Mouse (Mus musculus): ENCODE data around the gene Ldha. TPM values are rescaled to one million over a fixed set of nuclear protein-coding genes. Genes with fewer than 3 reads are reported as not detected.

Gene Ldha
- polyA plus RNA-seq, 1 experiment: 332 TPM

DNA sequence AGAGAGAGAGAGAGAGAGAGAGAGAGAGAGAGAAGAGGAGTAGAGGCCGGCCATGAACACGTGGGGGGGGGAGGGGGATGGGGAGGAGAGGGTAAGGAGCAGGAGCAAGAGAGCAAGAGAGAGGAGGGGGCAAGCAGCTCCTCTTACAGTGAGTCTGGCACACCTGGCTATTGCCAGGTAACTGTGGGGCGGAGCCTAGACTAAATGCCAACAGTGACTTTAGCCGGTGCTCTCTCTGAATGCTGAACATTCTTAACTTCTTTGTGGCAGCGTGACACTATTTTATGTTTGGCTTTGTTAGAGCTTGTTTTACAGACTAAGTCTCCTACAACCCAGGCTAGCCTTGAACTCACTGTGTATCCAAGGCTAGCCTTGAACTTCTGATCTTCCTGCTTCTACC, 1.0 kb downstream of the Ldha start:
- H3K27ac ChIP-seq (ENCODE audit: control insufficient read depth, insufficient read depth, low read depth, low read length, poor library complexity): peak overlapping the region; percentile 10; the same call in 1 of the 2 replicates
- H3K4me1 ChIP-seq (ENCODE audit: control insufficient read depth, insufficient read depth, low read length): peaks cover 11% of the 10 kb centered on the region
- no peak for TF ChIP-seq POLR2A (IDR thresholded peaks at IDR 0.05; ENCODE audit: borderline replicate concordance, control insufficient read depth, low read depth, low read length)
- no peak for TF ChIP-seq CTCF (IDR thresholded peaks at IDR 0.05; ENCODE audit: control insufficient read depth, insufficient read depth, low read length)
- H3K4me3 ChIP-seq (replicated peaks; ENCODE audit: control insufficient read depth, low read depth, low read length): no peak overlapping the region
- WGBS: 69% methylated on average over 5 of the region's 5 CpGs

DNA sequence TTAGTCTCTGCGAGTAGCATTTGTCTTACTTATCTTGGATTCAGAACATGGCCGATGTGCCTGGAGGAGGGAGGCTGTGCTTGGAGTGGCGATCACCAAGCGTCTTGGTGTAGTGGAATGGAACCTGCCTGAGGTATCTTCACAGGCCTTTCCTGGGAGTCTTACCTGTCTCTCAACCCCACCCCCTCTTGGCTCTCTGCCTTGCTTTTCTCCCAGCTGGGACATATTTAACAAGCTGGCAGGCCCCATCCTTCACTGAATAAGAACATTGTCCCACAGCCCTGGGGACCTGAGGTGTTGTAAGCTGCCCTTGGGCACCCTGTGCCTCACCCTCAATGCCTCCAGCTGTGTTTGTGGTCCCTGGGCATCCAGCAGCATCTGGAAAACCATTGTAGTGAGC, 2.3 kb downstream of the Ldha start:
- no peak overlapping the region for H3K27ac ChIP-seq (ENCODE audit: control insufficient read depth, insufficient read depth, low read depth, low read length, poor library complexity)
- H3K4me3 ChIP-seq (replicated peaks; ENCODE audit: control insufficient read depth, low read depth, low read length): no peak overlapping the region
- WGBS: 86% methylated on average over 4 of the region's 4 CpGs
- peaks cover 10% of the 10 kb centered on the region for H3K4me1 ChIP-seq (ENCODE audit: control insufficient read depth, insufficient read depth, low read length)
- TF ChIP-seq CTCF (IDR thresholded peaks at IDR 0.05; ENCODE audit: control insufficient read depth, insufficient read depth, low read length) (no peak), POLR2A (IDR thresholded peaks at IDR 0.05; ENCODE audit: borderline replicate concordance, control insufficient read depth, low read depth, low read length) (no peak)

DNA sequence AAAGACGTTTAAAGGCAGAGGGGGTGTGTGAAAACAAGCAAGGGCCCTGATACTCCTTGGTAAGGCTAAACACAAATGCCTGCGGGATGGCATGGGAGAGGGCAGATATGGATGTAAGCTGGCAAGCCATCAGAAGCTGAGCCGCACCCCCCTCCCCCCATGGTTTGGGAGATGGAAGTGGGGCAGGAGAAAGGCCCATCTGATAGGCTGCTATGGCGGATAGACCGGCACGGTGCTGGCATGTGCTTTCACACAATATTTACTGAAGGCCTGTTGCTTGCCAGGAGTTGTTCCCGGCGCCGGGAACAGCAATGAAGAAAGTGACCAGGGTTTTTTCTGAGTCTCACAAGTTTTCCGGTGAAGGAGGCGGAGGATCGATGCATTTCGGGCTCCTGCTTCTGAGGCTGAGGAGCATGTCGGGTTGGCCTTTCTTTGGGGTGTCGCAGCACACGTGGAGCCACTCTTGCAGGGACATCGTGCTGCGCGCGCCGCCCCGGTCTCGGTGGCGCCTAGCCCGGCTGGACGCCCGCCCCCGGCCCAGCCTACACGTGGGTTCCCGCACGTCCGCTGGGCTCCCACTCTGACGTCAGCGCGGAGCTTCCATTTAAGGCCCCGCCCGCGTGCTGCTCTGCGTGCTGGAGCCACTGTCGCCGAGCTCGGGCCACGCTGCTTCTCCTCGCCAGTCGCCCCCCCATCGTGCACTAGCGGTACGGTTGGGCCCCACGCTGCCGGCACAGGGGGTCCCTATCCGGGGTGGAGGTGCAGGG, 4.1 kb downstream of the Ldha start:
- under 1% methylated on average over 51 of the region's 51 CpGs for WGBS
- H3K4me3 ChIP-seq (replicated peaks; ENCODE audit: control insufficient read depth, low read depth, low read length): peak overlapping the region; percentile 85
- peak; percentile 97 for TF ChIP-seq POLR2A (IDR thresholded peaks at IDR 0.05; ENCODE audit: borderline replicate concordance, control insufficient read depth, low read depth, low read length)
- no peak for TF ChIP-seq CTCF (IDR thresholded peaks at IDR 0.05; ENCODE audit: control insufficient read depth, insufficient read depth, low read length)
- H3K27ac ChIP-seq (ENCODE audit: control insufficient read depth, insufficient read depth, low read depth, low read length, poor library complexity): peak overlapping the region; percentile 78
- H3K4me1 ChIP-seq (ENCODE audit: control insufficient read depth, insufficient read depth, low read length): peaks cover 6% of the 10 kb centered on the region

DNA sequence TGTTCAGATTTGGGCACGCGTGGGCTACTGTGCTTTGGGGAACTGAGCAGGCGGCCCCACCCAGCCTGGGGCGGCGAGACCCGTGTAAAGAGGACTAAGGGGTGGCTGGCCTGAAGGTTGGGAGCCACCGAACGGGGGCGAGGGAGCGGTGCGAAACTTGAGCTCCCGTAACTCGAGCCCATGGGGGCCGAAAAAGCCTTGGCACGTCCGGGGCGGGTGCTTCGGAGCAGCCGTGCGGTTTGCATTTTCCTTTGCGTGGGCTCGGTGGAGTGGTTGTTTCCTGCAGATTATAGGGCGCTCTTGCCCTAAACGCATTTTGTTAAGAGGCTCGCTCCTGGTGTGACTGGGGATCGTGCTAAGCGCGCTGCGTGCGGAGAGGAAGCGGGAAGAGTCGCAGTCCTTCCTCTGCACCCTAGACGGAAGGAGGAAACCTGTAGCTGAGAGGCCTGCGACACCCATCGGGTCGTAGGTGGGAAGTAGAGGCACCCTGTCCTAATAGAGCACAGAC, 4.8 kb downstream of the Ldha start:
- Histone ChIP-seq H3K27ac (ENCODE audit: control insufficient read depth, insufficient read depth, low read depth, low read length, poor library complexity) (peak overlapping the region; percentile 78), H3K4me1 (ENCODE audit: control insufficient read depth, insufficient read depth, low read length) (peaks cover 3% of the 10 kb centered on the region; the same call in 1 of the 2 replicates), H3K4me3 (replicated peaks; ENCODE audit: control insufficient read depth, low read depth, low read length) (peak overlapping the region; percentile 85)
- TF ChIP-seq CTCF (IDR thresholded peaks at IDR 0.05; ENCODE audit: control insufficient read depth, insufficient read depth, low read length) (no peak), POLR2A (IDR thresholded peaks at IDR 0.05; ENCODE audit: borderline replicate concordance, control insufficient read depth, low read depth, low read length) (peak; percentile 61; the same call in 1 of the 2 replicates)
- WGBS: under 1% methylated on average over 36 of the region's 36 CpGs

DNA sequence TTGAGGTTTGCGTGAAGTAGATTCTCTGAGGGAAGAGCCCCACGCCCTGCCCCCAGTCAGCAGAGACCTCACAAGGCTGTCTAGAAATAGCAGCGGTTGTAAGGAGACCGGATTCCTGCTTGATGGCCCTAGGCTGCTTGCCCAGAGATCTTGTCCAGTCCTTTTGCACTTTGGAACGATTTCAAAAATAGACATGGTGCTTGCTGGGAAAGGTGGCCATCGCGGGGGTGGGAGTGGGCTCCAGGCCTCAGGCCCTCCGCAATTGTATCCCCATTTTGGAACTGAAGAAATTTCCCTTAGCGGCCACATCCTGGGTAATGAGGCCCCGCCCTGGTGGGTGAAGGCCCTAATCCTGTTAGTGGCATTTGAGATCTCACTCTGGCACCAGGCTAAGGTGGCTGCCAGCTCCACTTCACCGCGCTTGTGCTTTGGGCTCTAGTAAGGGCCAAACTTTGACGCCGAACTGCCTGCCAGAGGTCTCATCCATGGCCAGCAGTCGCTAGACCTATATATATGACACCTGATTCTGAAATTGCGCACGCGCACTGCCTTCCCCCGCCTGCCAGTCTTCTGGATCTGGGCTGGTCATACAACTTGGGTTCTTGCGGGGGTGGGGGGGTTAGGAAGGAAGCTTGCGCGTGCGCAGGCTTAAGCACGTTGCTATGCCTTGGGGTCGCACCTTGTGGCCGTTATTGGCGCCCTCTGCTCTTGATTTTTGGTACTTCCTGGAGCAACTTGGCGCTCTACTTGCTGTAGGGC, 5.4 kb downstream of the Ldha start:
- H3K4me3 ChIP-seq (replicated peaks; ENCODE audit: control insufficient read depth, low read depth, low read length): peak overlapping the region; percentile 85
- WGBS: under 1% methylated on average over 28 of the region's 28 CpGs
- peak; percentile 33; the same call in 1 of the 2 replicates for TF ChIP-seq CTCF (IDR thresholded peaks at IDR 0.05; ENCODE audit: control insufficient read depth, insufficient read depth, low read length)
- TF ChIP-seq POLR2A (IDR thresholded peaks at IDR 0.05; ENCODE audit: borderline replicate concordance, control insufficient read depth, low read depth, low read length): peak; percentile 38; the same call in 1 of the 2 replicates
- H3K27ac ChIP-seq (ENCODE audit: control insufficient read depth, insufficient read depth, low read depth, low read length, poor library complexity): peak overlapping the region; percentile 78
- H3K4me1 ChIP-seq (ENCODE audit: control insufficient read depth, insufficient read depth, low read length): no peaks in the 10 kb centered on the region; the same call in 1 of the 2 replicates

DNA sequence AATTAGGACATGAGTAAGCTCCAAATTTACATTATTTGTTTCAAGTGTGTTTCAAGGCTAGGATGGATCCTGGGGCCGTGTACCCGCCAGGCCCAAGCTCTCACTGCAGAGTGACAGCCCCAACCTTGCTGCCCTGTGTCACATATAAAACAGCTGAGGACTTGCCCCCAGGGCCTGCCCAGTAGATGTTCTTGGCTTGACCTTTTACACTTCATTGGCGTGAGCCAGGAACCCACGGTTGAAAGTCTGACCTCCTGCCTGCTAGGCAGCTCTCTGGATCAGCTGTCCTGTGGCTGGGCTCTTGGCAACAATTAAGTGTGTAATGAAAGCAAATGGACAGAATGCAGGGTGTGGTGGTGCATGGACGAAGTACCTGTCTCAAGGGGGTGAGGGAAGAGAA, 8.0 kb downstream of the Ldha start:
- TF ChIP-seq POLR2A (IDR thresholded peaks at IDR 0.05; ENCODE audit: borderline replicate concordance, control insufficient read depth, low read depth, low read length): no peak
- no peak for TF ChIP-seq CTCF (IDR thresholded peaks at IDR 0.05; ENCODE audit: control insufficient read depth, insufficient read depth, low read length)
- no peak overlapping the region for H3K27ac ChIP-seq (ENCODE audit: control insufficient read depth, insufficient read depth, low read depth, low read length, poor library complexity)
- no peak overlapping the region for H3K4me3 ChIP-seq (replicated peaks; ENCODE audit: control insufficient read depth, low read depth, low read length)
- H3K4me1 ChIP-seq (ENCODE audit: control insufficient read depth, insufficient read depth, low read length): no peaks in the 10 kb centered on the region; the same call in 1 of the 2 replicates
- 89% methylated on average over 5 of the region's 5 CpGs for WGBS

DNA sequence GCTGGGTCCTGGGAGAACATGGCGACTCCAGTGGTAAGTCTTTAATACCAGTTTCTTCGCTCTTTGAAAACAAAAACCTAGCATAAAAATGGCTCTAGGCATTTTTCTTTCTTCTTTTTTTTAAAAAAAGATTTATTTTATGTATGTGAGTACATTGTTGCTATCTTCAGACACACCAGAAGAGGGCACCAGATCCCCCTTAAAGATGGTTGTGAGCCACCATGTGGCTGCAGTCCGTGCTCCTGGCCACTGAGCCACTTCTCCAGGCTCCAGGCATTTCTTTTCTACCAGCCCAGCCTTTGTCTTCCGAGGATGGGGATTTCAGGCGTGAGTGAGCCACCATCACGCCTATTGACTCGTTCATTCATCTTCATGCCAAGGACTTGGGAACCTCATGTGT, 9.8 kb downstream of the Ldha start:
- Histone ChIP-seq H3K27ac (ENCODE audit: control insufficient read depth, insufficient read depth, low read depth, low read length, poor library complexity) (no peak overlapping the region), H3K4me3 (replicated peaks; ENCODE audit: control insufficient read depth, low read depth, low read length) (no peak overlapping the region), H3K4me1 (ENCODE audit: control insufficient read depth, insufficient read depth, low read length) (no peaks in the 10 kb centered on the region; the same call in 1 of the 2 replicates)
- WGBS: 84% methylated on average over 7 of the region's 7 CpGs
- TF ChIP-seq POLR2A (IDR thresholded peaks at IDR 0.05; ENCODE audit: borderline replicate concordance, control insufficient read depth, low read depth, low read length): no peak
- no peak for TF ChIP-seq CTCF (IDR thresholded peaks at IDR 0.05; ENCODE audit: control insufficient read depth, insufficient read depth, low read length)

DNA sequence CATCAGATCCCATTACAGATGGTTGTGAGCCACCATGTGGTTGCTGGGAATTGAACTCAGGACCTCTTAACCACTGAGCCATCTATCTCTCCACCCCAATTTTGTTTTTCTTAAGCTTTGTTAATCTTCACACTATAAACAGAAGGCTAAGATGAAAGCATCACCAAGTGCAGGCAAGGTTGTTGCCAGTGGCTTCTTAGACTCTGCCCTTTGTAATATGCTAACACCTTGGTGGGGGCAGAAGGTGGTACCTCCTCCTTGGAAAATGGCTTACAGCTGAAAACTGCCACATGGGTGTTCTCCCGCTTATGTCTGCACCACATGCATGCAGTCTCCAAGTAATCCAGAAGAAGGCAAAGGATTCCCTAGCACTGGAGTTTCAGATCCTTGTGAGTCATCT, 11.4 kb downstream of the Ldha start:
- no peak for TF ChIP-seq CTCF (IDR thresholded peaks at IDR 0.05; ENCODE audit: control insufficient read depth, insufficient read depth, low read length)
- TF ChIP-seq POLR2A (IDR thresholded peaks at IDR 0.05; ENCODE audit: borderline replicate concordance, control insufficient read depth, low read depth, low read length): no peak

More for the DNA sequence above, 11.4 kb downstream of the Ldha start:
- no peaks in the 10 kb centered on the region for H3K4me1 ChIP-seq (ENCODE audit: control insufficient read depth, insufficient read depth, low read length)
- no peak overlapping the region for H3K4me3 ChIP-seq (replicated peaks; ENCODE audit: control insufficient read depth, low read depth, low read length)
- no peak overlapping the region for H3K27ac ChIP-seq (ENCODE audit: control insufficient read depth, insufficient read depth, low read depth, low read length, poor library complexity)
- WGBS: 87% methylated on average over 1 of the region's 1 CpGs

Measured in bone marrow, adult 2 months (tissue).